Comparison of ENCODE assay signal across 26 mouse cellular contexts in genomic region chr12:104064532-104064931, GRCm38 (mm10). TPM values are rescaled to one million over a fixed set of nuclear protein-coding genes. Genes with fewer than 3 reads are reported as not detected.
A peak's percentile ranks its signal among the peaks of the same experiment; 100 is the strongest.
DNase-seq lines count a peak whose midpoint lies in the region; ATAC-seq and TF ChIP-seq lines count a peak whose summit lies in the region.
"Had no signal": no experiment of that assay in that cellular context is flagged by ENCODE, and none has a peak within 500 bp of the region (broad histone marks: within the 10 kb centered on the region; RNA-seq: fewer than 3 reads in every experiment).

No protein-coding gene starts in this region.

- DNase-seq in 3T3-L1 (ENCODE audit: low read depth, low spot score) = peak; percentile 85
- peak; percentile 7 for DNase-seq in A20 (ENCODE audit: low read depth, low spot score)
- peak; percentile 82 for DNase-seq in NIH3T3 (ENCODE audit: low read depth)
- no peak for DNase-seq in adrenal gland, adult 2 months
- DNase-seq in heart, postnatal 36 days = no peak
- DNase-seq: adrenal gland, postnatal 36 days; cerebellum, adult 9-11 months; forebrain, postnatal 0 days; gastrocnemius, postnatal 10 days; heart, postnatal 10 days; kidney, adult 18-20 months; kidney, postnatal 14 days; right cerebral cortex, postnatal 14 days; thymus, postnatal 14 days had no signal

- intact Hi-C loops in heart, postnatal 36 days (cut with DNase I) = no loop called here

- H3K9ac ChIP-seq in intestine, embryonic 15.5 days = no peak overlapping the region
- H3K9ac ChIP-seq: forebrain, postnatal 0 days; hindbrain, embryonic 15.5 days; limb, embryonic 12.5 days; liver, embryonic 14.5 days; midbrain, embryonic 15.5 days had no signal

- H3K27ac ChIP-seq in embryonic fibroblast, embryonic 13.5 days (ENCODE audit: insufficient read depth, low read length) = peak overlapping the region; percentile 94
- no peak overlapping the region for H3K27ac ChIP-seq in intestine, embryonic 15.5 days
- H3K27ac ChIP-seq: hindbrain, embryonic 15.5 days; limb, embryonic 12.5 days; liver, embryonic 14.5 days; midbrain, embryonic 15.5 days had no signal

- TF ChIP-seq POLR2A in embryonic fibroblast, embryonic 13.5 days (IDR thresholded peaks at IDR 0.05; ENCODE audit: low read depth, low read length) = no peak

- no peaks in the 10 kb centered on the region for H3K36me3 ChIP-seq in intestine, embryonic 15.5 days
- H3K36me3 ChIP-seq: G1E; hindbrain, embryonic 15.5 days; limb, embryonic 12.5 days; midbrain, embryonic 15.5 days had no signal

- TF ChIP-seq CTCF in embryonic fibroblast, embryonic 13.5 days (IDR thresholded peaks at IDR 0.05; ENCODE audit: borderline replicate concordance, insufficient read depth, low read length) = no peak

- H3K4me1 ChIP-seq in embryonic fibroblast, embryonic 13.5 days (ENCODE audit: control insufficient read depth, insufficient read depth, low read length) = peaks cover 7% of the 10 kb centered on the region
- no peaks in the 10 kb centered on the region for H3K4me1 ChIP-seq in intestine, embryonic 15.5 days (replicated peaks)
- H3K4me1 ChIP-seq: hindbrain, embryonic 15.5 days; limb, embryonic 12.5 days; midbrain, embryonic 15.5 days had no signal

- 67% methylated on average over 4 of the region's 4 CpGs for WGBS in intestine, embryonic 15.5 days

- no peak for ATAC-seq in intestine, embryonic 15.5 days
- ATAC-seq in erythroblast, adult 5-6 weeks (replicated peaks; ENCODE audit: low FRiP score, poor library complexity, severe bottlenecking) = no peak
- ATAC-seq: activated CD4-positive, CD25-positive, alpha-beta regulatory T cell, adult 4 months; forebrain, postnatal 0 days; midbrain, embryonic 15.5 days had no signal

- H3K4me3 ChIP-seq in embryonic fibroblast, embryonic 13.5 days (ENCODE audit: insufficient read depth, low read length) = no peak overlapping the region
- no peak overlapping the region for H3K4me3 ChIP-seq in intestine, embryonic 15.5 days (replicated peaks)
- H3K4me3 ChIP-seq: hindbrain, embryonic 15.5 days; limb, embryonic 12.5 days; midbrain, embryonic 15.5 days had no signal

- H3K4me2 ChIP-seq in intestine, embryonic 15.5 days (replicated peaks) = no peak overlapping the region
- H3K4me2 ChIP-seq: hindbrain, embryonic 15.5 days; limb, embryonic 12.5 days; midbrain, embryonic 15.5 days had no signal

- H3K27me3 ChIP-seq in intestine, embryonic 15.5 days (replicated peaks) = no peaks in the 10 kb centered on the region
- H3K27me3 ChIP-seq: hindbrain, embryonic 15.5 days; limb, embryonic 12.5 days; midbrain, embryonic 15.5 days had no signal

- H3K9me3 ChIP-seq in intestine, embryonic 15.5 days = no peaks in the 10 kb centered on the region
- H3K9me3 ChIP-seq: hindbrain, embryonic 15.5 days; limb, embryonic 12.5 days; midbrain, embryonic 15.5 days had no signal

RNA-seq across cellular contexts. Expression of gene Serpina12, which starts 20.3 kb away (rescaled TPM):
- not detected in 2 replicates for polyA plus RNA-seq in embryonic fibroblast, embryonic 13.5 days (2011; ENCODE audit: insufficient read length, low read depth, missing spikeins)
- total RNA-seq in adrenal gland, adult 2 months (2021) = under 1 TPM; 0.21 to 0.66 TPM
- 0.03 TPM in 1 of 2 replicates, not detected in the other for polyA plus RNA-seq in adrenal gland, adult 2 months (2012; rRNA removed)
- polyA plus RNA-seq in intestine, embryonic 15.5 days (2015; fragmentation: Nextera tagmentation; extraction: Ambion mirVana) = not detected in 2 replicates
- total RNA-seq in erythroblast, adult 5-6 weeks (2015; ENCODE audit: low replicate concordance) = not detected in 2 replicates
- total RNA-seq in erythroblast, adult 5-6 weeks (2017; ENCODE audit: low replicate concordance) = not detected in 2 replicates
- total RNA-seq in heart, postnatal 36 days (2021) = not detected
- total RNA-seq: forebrain, postnatal 0 days; gastrocnemius, postnatal 10 days; heart, postnatal 10 days; layer of hippocampus, postnatal 10 days had no signal
- polyA plus RNA-seq: activated CD4-positive, CD25-positive, alpha-beta regulatory T cell, adult 4 months; forebrain, postnatal 0 days; G1E; hindbrain, embryonic 15.5 days; limb, embryonic 12.5 days; lung, embryonic 16.5 days; midbrain, embryonic 15.5 days had no signal

RNA-seq across cellular contexts. Expression of gene Serpina5, which starts 36.4 kb away (rescaled TPM):
- polyA plus RNA-seq in embryonic fibroblast, embryonic 13.5 days (2011; ENCODE audit: insufficient read length, low read depth, missing spikeins) = not detected in 2 replicates
- under 1 TPM in 1 of 2 experiments, not detected in 1; 0.75 TPM for total RNA-seq in adrenal gland, adult 2 months (2021)
- polyA plus RNA-seq in adrenal gland, adult 2 months (2012; rRNA removed) = not detected in 2 replicates
- polyA plus RNA-seq in intestine, embryonic 15.5 days (2015; fragmentation: Nextera tagmentation; extraction: Ambion mirVana) = not detected in 2 replicates
- not detected in 2 replicates for total RNA-seq in erythroblast, adult 5-6 weeks (2015; ENCODE audit: low replicate concordance)
- not detected in 2 replicates for total RNA-seq in erythroblast, adult 5-6 weeks (2017; ENCODE audit: low replicate concordance)
- not detected for total RNA-seq in heart, postnatal 36 days (2021)
- total RNA-seq: forebrain, postnatal 0 days; G1E; gastrocnemius, postnatal 10 days; heart, postnatal 10 days; layer of hippocampus, postnatal 10 days; megakaryocyte, adult 5-6 weeks had no signal
- polyA plus RNA-seq: activated CD4-positive, CD25-positive, alpha-beta regulatory T cell, adult 4 months; forebrain, postnatal 0 days; G1E; hindbrain, embryonic 15.5 days; limb, embryonic 12.5 days; lung, embryonic 16.5 days; midbrain, embryonic 15.5 days had no signal

RNA-seq across cellular contexts. Expression of gene Serpina3a, which starts 48.0 kb away (rescaled TPM):
- not detected in 2 replicates for polyA plus RNA-seq in embryonic fibroblast, embryonic 13.5 days (2011; ENCODE audit: insufficient read length, low read depth, missing spikeins)
- not detected for total RNA-seq in adrenal gland, adult 2 months (2021)
- polyA plus RNA-seq in adrenal gland, adult 2 months (2012; rRNA removed) = not detected in 2 replicates
- polyA plus RNA-seq in intestine, embryonic 15.5 days (2015; fragmentation: Nextera tagmentation; extraction: Ambion mirVana) = not detected in 2 replicates
- not detected in 2 replicates for total RNA-seq in erythroblast, adult 5-6 weeks (2015; ENCODE audit: low replicate concordance)
- total RNA-seq in erythroblast, adult 5-6 weeks (2017; ENCODE audit: low replicate concordance) = not detected in 2 replicates
- total RNA-seq in heart, postnatal 36 days (2021) = not detected
- total RNA-seq: adrenal gland, postnatal 36 days; forebrain, postnatal 0 days; gastrocnemius, postnatal 10 days; heart, postnatal 10 days; layer of hippocampus, postnatal 10 days; megakaryocyte, adult 5-6 weeks had no signal
- polyA plus RNA-seq: activated CD4-positive, CD25-positive, alpha-beta regulatory T cell, adult 4 months; forebrain, postnatal 0 days; G1E; hindbrain, embryonic 15.5 days; limb, embryonic 12.5 days; liver, embryonic 14.5 days; lung, embryonic 16.5 days; midbrain, embryonic 15.5 days had no signal

RNA-seq across cellular contexts. Expression of gene Serpina9, which starts 51.0 kb away (rescaled TPM):
- not detected in 2 replicates for polyA plus RNA-seq in embryonic fibroblast, embryonic 13.5 days (2011; ENCODE audit: insufficient read length, low read depth, missing spikeins)
- not detected for total RNA-seq in adrenal gland, adult 2 months (2021)
- not detected in 2 replicates for polyA plus RNA-seq in adrenal gland, adult 2 months (2012; rRNA removed)
- polyA plus RNA-seq in intestine, embryonic 15.5 days (2015; fragmentation: Nextera tagmentation; extraction: Ambion mirVana) = not detected in 2 replicates
- not detected in 2 replicates for total RNA-seq in erythroblast, adult 5-6 weeks (2015; ENCODE audit: low replicate concordance)
- not detected in 2 replicates for total RNA-seq in erythroblast, adult 5-6 weeks (2017; ENCODE audit: low replicate concordance)
- total RNA-seq in heart, postnatal 36 days (2021) = not detected
- total RNA-seq: adrenal gland, postnatal 36 days; gastrocnemius, postnatal 10 days; heart, postnatal 10 days; megakaryocyte, adult 5-6 weeks had no signal
- polyA plus RNA-seq: G1E; limb, embryonic 12.5 days; liver, embryonic 14.5 days; midbrain, embryonic 15.5 days had no signal

Comparison
In these comparisons a context has a peak if more than half of its experiments do, and no peak if none do; other contexts are left out.
1. DNase-seq: peak in 3T3-L1 (single experiment), A20 (single experiment) and NIH3T3 (single experiment); none in adrenal gland, adult 2 months (single experiment) and heart, postnatal 36 days (0 of 2).